Mouse (Mus musculus): Measurements from ENCODE around the gene Rnaseh2b.

GRCm38 (mm10) chr14:62254371-62254770, 38.0 kb upstream of the Rnaseh2b start:
- TF ChIP-seq POLR2A (IDR thresholded peaks at IDR 0.05; ENCODE audit: borderline replicate concordance, insufficient read depth, low read length) (no peak), CTCF (IDR thresholded peaks at IDR 0.05; ENCODE audit: borderline replicate concordance, insufficient read depth, low read depth, low read length) (no peak)

Measured in cerebellum, adult 2 months (tissue).